Mouse (Mus musculus) liver, adult 2 months (tissue): ENCODE data around the gene Sema3f.

ENCODE experiments used
- CTCF ChIP-seq: fragments of 200-500 bp; IDR thresholded peaks from 2 replicates; pipeline ENCODE4 v1.5.1; 2011; ENCODE audit warnings: low read depth, low read length, control low read depth
- POLR2A ChIP-seq: fragments of 200-500 bp; IDR thresholded peaks from 2 replicates; pipeline ENCODE4 v1.6.1; 2011; ENCODE audit warnings: low read length, control low read depth; ENCODE audit not compliant: insufficient read depth; ENCODE audit errors: extremely low read depth

GRCm38 (mm10) chr9:107631861-107632260 lies 78.4 kb downstream of the Sema3f start:
- TF ChIP-seq CTCF (no peak), POLR2A (no peak)
